Mouse (Mus musculus) ES-E14 (cell line): ENCODE results near the gene Syndig1. TPM values are rescaled to one million over a fixed set of nuclear protein-coding genes. Genes with fewer than 3 reads are reported as not detected.

Experiments
- DNase-seq: peaks from one replicate; pipeline ENCODE4 v3.0.0-alpha.2; 2013; ENCODE audit warnings: low read depth, low spot score
- H3K27ac ChIP-seq: 2 replicates; pipeline ENCODE4 v1.5.1; 2012; ENCODE audit warnings: low read depth, mild to moderate bottlenecking, low read length, moderate library complexity, mixed read lengths; ENCODE audit not compliant: poor library complexity, insufficient read depth, severe bottlenecking
- H3K36me3 ChIP-seq: 2 replicates; pipeline ENCODE4 v1.6.1; 2012; ENCODE audit warnings: mild to moderate bottlenecking, low read length, moderate library complexity, mixed read lengths; ENCODE audit not compliant: control insufficient read depth, poor library complexity, insufficient read depth, severe bottlenecking
- H3K4me1 ChIP-seq, 2 experiments: fragments of 150-350 bp in 1 of 2; sonication (generic) in 1 of 2; 2 replicates each; pipeline ENCODE4 v1.6.1; 2012; ENCODE audit warnings: low read length in 2 of 2, mild to moderate bottlenecking in 1 of 2, mixed read lengths in 1 of 2; ENCODE audit not compliant: control insufficient read depth in 2 of 2, insufficient read depth in 2 of 2, poor library complexity in 1 of 2
- H3K4me3 ChIP-seq, 2 experiments: fragments of 150-350 bp in 1 of 2; sonication (generic) in 1 of 2; 2 replicates each; pipeline ENCODE4 v1.5.1; 2012; ENCODE audit warnings: low read length in 2 of 2, low read depth in 1 of 2, mild to moderate bottlenecking in 1 of 2, mixed read lengths in 1 of 2; ENCODE audit not compliant: insufficient read depth in 1 of 2, poor library complexity in 1 of 2, severe bottlenecking in 1 of 2
- H3K9ac ChIP-seq: 2 replicates; pipeline ENCODE4 v1.6.1; 2012; ENCODE audit warnings: low read depth, mild to moderate bottlenecking, low read length, mixed read lengths; ENCODE audit not compliant: poor library complexity, insufficient read depth, severe bottlenecking
- H3K9me3 ChIP-seq: fragments of 150-350 bp; sonication (generic); 2 replicates; pipeline ENCODE4 v1.6.1; 2012; ENCODE audit warnings: low read depth, mild to moderate bottlenecking, low read length; ENCODE audit not compliant: control insufficient read depth, insufficient read depth
- CHD2 ChIP-seq: IDR thresholded peaks from 2 replicates; pipeline ENCODE4 v1.6.1; 2014; ENCODE audit warnings: mild to moderate bottlenecking, low read depth, low read length, inconsistent platforms
- HCFC1 ChIP-seq: IDR thresholded peaks from 2 replicates; pipeline ENCODE4 v1.6.1; 2012; ENCODE audit warnings: low read length, inconsistent platforms, borderline replicate concordance; ENCODE audit not compliant: insufficient read depth
- MAFK ChIP-seq: IDR thresholded peaks from 2 replicates; pipeline ENCODE4 v1.6.1; 2014; ENCODE audit warnings: mild to moderate bottlenecking, low read depth, low read length, inconsistent platforms; ENCODE audit not compliant: insufficient read depth
- ZC3H11A ChIP-seq: IDR thresholded peaks from 2 replicates; pipeline ENCODE4 v1.6.1; 2012; ENCODE audit warnings: low read depth, mild to moderate bottlenecking, inconsistent platforms, low read length, borderline replicate concordance
- ZNF384 ChIP-seq: IDR thresholded peaks from 2 replicates; pipeline ENCODE4 v1.6.1; 2012; ENCODE audit warnings: low read depth, low read length, inconsistent platforms
- in situ Hi-C, 2 experiments: fragments of 600-800 bp; cut with MboI; formaldehyde crosslinking; loops; one replicate each; pipeline ENCODE4 v1.15.1; 2025; ENCODE audit warnings: low sequenced_read_pairs in 2 of 2, inconsistent platforms in 1 of 2; ENCODE audit not compliant: unreplicated experiment in 2 of 2
- total RNA-seq: library from RNA; depleted of rRNA; stranded (reverse); fragments of 300-350 nt; gene quantifications from 2 replicates; pipeline ENCODE4 v1.2.3, GENCODE M21; 2012

Syndig1 gene
- total RNA-seq, 1 experiment = 3.7 TPM

DNA sequence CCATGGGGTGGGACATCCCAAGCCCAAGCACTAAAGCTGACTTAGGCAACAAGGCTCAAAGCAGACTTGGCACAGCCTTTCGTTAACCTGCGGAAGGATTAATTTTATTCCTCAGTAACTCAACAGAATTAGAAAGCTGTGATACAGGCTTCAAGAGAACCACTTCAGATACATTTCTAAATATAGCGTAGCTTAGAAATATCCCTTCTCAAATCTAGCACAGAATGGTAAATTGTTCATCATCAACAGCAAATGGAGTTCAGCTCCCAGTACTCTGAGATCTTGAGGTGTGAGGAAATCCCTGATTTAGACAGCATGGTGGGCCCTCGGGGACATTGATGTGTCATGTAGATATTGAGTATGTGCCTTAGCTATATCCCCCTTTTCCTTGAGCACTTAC, 121.6 kb downstream of the Syndig1 start:
- in situ Hi-C loops = no loop called here

DNA sequence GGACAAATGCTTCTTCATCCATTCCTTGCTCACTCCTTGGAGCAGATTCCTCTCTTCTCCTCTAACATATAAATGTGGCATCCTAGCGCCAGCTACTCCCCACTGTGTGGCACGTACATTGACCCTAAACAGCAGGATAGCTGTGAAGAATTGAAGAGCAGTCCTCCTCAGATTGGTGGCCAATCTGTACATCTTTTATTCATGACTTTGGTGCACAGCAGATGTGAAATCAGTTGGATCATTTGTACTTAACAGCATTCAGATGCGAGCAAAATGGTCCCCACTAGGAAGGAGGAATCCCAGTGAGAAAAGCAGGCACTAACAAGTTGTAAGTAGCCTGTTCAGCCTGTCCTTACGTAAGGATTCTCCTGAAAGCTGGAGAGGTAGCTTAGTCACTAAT, 142.0 kb downstream of the Syndig1 start:
- H3K9me3 ChIP-seq = no peaks in the 10 kb centered on the region
- no peak overlapping the region for H3K4me3 ChIP-seq
- H3K4me1 ChIP-seq = no peaks in the 10 kb centered on the region
- no peaks in the 10 kb centered on the region for H3K36me3 ChIP-seq
- no peak overlapping the region for H3K27ac ChIP-seq
- in situ Hi-C loops = no loop called here
- H3K9ac ChIP-seq = no peak overlapping the region
- TF ChIP-seq HCFC1 (no peak), ZNF384 (no peak), CHD2 (no peak), ZC3H11A (no peak), MAFK (no peak)
- no peak for DNase-seq

More for the DNA sequence above, 121.6 kb downstream of the Syndig1 start:
- Histone ChIP-seq H3K27ac (no peak overlapping the region), H3K9me3 (no peaks in the 10 kb centered on the region), H3K9ac (no peak overlapping the region), H3K36me3 (no peaks in the 10 kb centered on the region), H3K4me1 (0 out of 4 replicates have a peak, but pooled peaks cover 0 to 2% of the 10 kb centered on the region in 2 experiments), H3K4me3 (no peak overlapping the region)
- no peak for TF ChIP-seq ZC3H11A
- no peak for TF ChIP-seq MAFK
- TF ChIP-seq CHD2 = no peak
- no peak for TF ChIP-seq ZNF384
- TF ChIP-seq HCFC1 = no peak
- DNase-seq = no peak

DNA sequence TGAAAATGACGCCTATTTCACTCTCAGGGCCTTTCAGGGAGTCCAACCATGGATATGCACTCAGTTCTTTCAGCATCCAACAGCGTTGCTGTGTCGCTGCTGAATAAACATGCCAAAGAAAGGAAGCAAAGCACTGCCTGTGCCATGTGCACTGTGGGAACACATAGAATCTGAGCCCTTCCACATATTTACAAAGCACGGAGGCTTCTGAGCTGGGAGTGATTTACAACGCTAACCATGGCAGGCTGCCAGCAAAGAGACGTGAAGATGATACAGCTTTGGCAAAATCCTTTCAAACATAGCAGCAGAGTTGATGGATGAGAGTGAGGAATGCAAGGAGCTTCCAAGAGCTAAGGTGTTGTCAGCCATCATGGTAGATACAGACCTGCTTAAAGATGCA, 144.6 kb downstream of the Syndig1 start:
- no peak for TF ChIP-seq HCFC1
- TF ChIP-seq ZNF384 = no peak
- no peaks in the 10 kb centered on the region for H3K4me1 ChIP-seq
- no peak overlapping the region for H3K4me3 ChIP-seq
- in situ Hi-C loops = no loop called here
- no peak overlapping the region for H3K9ac ChIP-seq
- DNase-seq = no peak
- no peak overlapping the region for H3K27ac ChIP-seq
- H3K36me3 ChIP-seq = no peaks in the 10 kb centered on the region
- H3K9me3 ChIP-seq = no peaks in the 10 kb centered on the region

DNA sequence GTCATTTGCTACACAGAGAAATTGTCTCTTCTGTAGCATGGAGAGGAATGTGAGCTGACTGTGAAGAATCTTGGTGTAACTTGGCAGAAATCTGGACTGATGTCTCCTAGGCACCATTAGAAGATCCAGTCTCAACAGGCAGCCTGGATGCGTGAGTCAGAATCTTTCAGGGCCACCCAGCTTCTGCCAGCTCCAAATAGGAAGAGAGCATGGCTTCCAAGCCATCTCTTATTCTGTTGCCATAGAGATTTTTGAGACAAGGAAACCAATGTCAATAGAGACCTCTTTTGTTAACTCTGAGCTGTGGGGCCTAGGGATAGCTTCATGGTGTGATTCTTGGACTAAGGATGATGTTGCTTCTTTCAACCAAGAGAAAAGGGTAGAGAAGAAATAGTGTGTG, 151.4 kb downstream of the Syndig1 start:
- in situ Hi-C loops = no loop called here
- Histone ChIP-seq H3K4me1 (peaks cover 11 to 13% of the 10 kb centered on the region in 2 experiments), H3K36me3 (peaks cover 2% of the 10 kb centered on the region; the same call in 1 of the 2 replicates), H3K4me3 (no peak overlapping the region), H3K27ac (no peak overlapping the region), H3K9me3 (no peaks in the 10 kb centered on the region), H3K9ac (no peak overlapping the region)
- TF ChIP-seq CHD2 (no peak), MAFK (no peak), HCFC1 (no peak), ZC3H11A (no peak), ZNF384 (no peak)
- no peak for DNase-seq

DNA sequence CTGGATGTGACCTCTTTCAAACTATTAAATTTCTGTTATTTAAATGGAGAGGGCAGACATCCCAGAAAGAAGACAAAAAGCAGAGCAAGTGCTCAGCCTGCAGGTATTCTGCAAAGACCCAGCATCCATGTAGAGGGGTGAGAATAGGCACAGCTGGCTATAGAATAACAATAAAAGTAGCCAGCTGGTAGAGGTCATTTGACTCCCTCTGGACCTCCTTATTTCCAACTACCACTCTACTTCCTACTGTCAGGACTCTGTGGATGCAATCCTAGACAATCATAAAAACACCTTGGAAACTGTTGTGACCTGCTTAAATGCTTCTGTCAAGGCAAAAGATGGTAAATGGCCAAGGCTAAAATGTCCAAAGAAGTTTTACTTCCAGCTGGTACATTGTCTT, 153.5 kb downstream of the Syndig1 start:
- Histone ChIP-seq H3K9ac (no peak overlapping the region), H3K4me3 (peak overlapping the region; percentile 5 to 19; a peak in 3 of 4 replicates), H3K36me3 (peaks cover 2% of the 10 kb centered on the region; the same call in 1 of the 2 replicates), H3K9me3 (no peaks in the 10 kb centered on the region), H3K4me1 (peaks cover 11 to 13% of the 10 kb centered on the region in 2 experiments), H3K27ac (peak overlapping the region; percentile 78)
- peak; percentile 27 for DNase-seq
- in situ Hi-C loops = no loop called here
- TF ChIP-seq MAFK = no peak
- TF ChIP-seq CHD2 = peak; percentile 57; the same call in 1 of the 2 replicates
